Mouse (Mus musculus) liver, embryonic 14.5 days (tissue): ENCODE measurements around the gene Polr2i.
A peak's percentile ranks its signal among the peaks of the same experiment; 100 is the strongest.

Experiments
- CTCF ChIP-seq: IDR thresholded peaks from 2 replicates; pipeline ENCODE4 v1.5.1; 2016; ENCODE audit warnings: antibody characterized with exemption, low read depth, control low read depth
- EP300 ChIP-seq: IDR thresholded peaks from 2 replicates; pipeline ENCODE4 v1.6.1; 2016; ENCODE audit warnings: antibody characterized with exemption, low read depth

DNA sequence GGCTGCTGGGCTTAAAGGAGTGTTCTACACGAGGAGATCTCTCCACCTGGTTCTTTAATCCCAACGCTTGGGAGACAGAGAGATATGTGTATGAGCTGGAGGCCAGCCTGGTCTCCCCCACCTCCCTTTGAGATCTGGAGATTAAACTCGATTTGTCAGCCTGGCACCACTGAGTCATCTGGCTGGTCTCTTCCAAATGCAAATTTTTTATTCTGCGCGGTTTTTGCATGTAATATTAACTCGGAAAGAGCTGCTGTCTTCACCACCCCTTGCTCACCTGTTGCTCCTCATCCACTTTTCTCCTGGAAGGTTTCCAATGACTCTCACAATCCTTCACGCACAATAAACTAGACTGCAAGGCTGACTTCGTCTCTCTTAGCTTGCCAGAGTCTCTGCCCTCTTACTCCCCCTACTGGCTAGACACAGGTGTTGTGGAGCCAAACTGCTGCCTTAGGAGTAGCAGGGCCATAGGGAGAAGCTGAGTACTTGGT is 33.2 kb upstream of the Polr2i start, which contains the start of gene Capns1:
- TF ChIP-seq CTCF (peak; percentile 96), EP300 (no peak)
